ENCODE assay signal across 22 mouse cellular contexts in the genomic region with DNA sequence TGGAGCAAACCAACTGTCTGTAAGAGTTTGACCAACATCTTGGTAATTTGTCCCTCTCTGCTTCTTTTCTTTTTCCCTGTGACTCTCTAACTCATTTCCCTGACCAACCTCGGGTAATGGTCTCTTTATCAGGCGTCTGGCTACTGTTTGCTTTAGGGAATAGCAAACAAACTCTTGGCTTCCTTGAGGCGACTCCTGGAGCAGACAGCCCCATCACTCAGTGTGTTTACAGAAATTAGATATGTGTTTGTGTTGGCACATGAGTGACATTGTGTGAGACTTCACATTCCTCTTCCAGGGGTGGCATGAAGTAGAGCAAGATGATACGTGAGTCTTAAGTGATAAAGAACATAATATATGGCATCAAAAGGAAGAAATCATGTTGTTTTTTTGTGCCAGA.
"Had no signal": no experiment of that assay in that cellular context is flagged by ENCODE, and none has a peak within 500 bp of the region (broad histone marks: within the 10 kb centered on the region; RNA-seq: fewer than 3 reads in every experiment).

No protein-coding gene starts in this region.

- H3K4me1 ChIP-seq: heart, embryonic 13.5 days; heart, embryonic 15.5 days; hindbrain, embryonic 13.5 days; hindbrain, embryonic 15.5 days; limb, embryonic 15.5 days had no signal

- H3K4me2 ChIP-seq: heart, embryonic 11.5 days; heart, embryonic 13.5 days; heart, embryonic 15.5 days; hindbrain, embryonic 13.5 days; hindbrain, embryonic 15.5 days; limb, embryonic 13.5 days; limb, embryonic 15.5 days had no signal

- DNase-seq: gastrocnemius, postnatal 14 days; gastrocnemius, postnatal 36 days; heart, adult 11 months; heart, adult 2 months; heart, postnatal 14 days; heart, postnatal 36 days; kidney, adult 11 months; kidney, adult 8-10 months; kidney, postnatal 14 days; kidney, postnatal 36 days; left cerebral cortex, postnatal 4 days had no signal

- H3K36me3 ChIP-seq: heart, embryonic 13.5 days; heart, embryonic 15.5 days; hindbrain, embryonic 13.5 days; hindbrain, embryonic 15.5 days; limb, embryonic 13.5 days; limb, embryonic 15.5 days had no signal

- H3K9me3 ChIP-seq: heart, embryonic 13.5 days; heart, embryonic 15.5 days; hindbrain, embryonic 13.5 days; hindbrain, embryonic 15.5 days; limb, embryonic 13.5 days; limb, embryonic 15.5 days had no signal

- H3K9ac ChIP-seq: heart, embryonic 13.5 days; heart, embryonic 15.5 days; hindbrain, embryonic 13.5 days; hindbrain, embryonic 15.5 days; limb, embryonic 13.5 days; limb, embryonic 15.5 days had no signal

- H3K27me3 ChIP-seq: heart, embryonic 13.5 days; heart, embryonic 15.5 days; hindbrain, embryonic 13.5 days; hindbrain, embryonic 15.5 days; limb, embryonic 15.5 days had no signal

- H3K27ac ChIP-seq: heart, adult 2 months; heart, embryonic 13.5 days; heart, embryonic 15.5 days; hindbrain, embryonic 13.5 days; hindbrain, embryonic 15.5 days; hindbrain, postnatal 0 days; left cerebral cortex, adult 2 months; limb, embryonic 13.5 days; limb, embryonic 15.5 days had no signal

- H3K4me3 ChIP-seq: heart, adult 2 months; heart, embryonic 13.5 days; heart, embryonic 15.5 days; hindbrain, embryonic 13.5 days; hindbrain, embryonic 15.5 days; left cerebral cortex, adult 2 months; limb, embryonic 13.5 days; limb, embryonic 15.5 days had no signal

- ATAC-seq: forebrain, embryonic 16.5 days; hindbrain, postnatal 0 days; intestine, embryonic 16.5 days had no signal
